Mouse (Mus musculus) intestine, postnatal 0 days (tissue): ENCODE results near the gene Prss42. TPM values are rescaled to one million over a fixed set of nuclear protein-coding genes. Genes with fewer than 3 reads are reported as not detected.

Experiments used
- ATAC-seq: fragments of 200-750 bp; cut with Nextera tagmentation; 2 replicates; pipeline ENCODE4 v1.8.0; 2017; ENCODE audit warnings: mild to moderate bottlenecking, moderate TSS enrichment, moderate library complexity
- H3K27ac ChIP-seq: fragments of 300-500 bp; sonication (generic); 2 replicates; pipeline ENCODE4 v1.5.1; 2014; ENCODE audit warnings: mild to moderate bottlenecking, low read depth, low read length, moderate library complexity
- H3K27me3 ChIP-seq: fragments of 300-500 bp; sonication (generic); replicated peaks from 2 replicates; pipeline ENCODE4 v1.6.1; 2014; ENCODE audit warnings: low read length, mixed read lengths; ENCODE audit not compliant: control insufficient read depth, insufficient read depth
- H3K36me3 ChIP-seq: fragments of 300-500 bp; sonication (generic); 2 replicates; pipeline ENCODE4 v1.6.1; 2014; ENCODE audit warnings: mild to moderate bottlenecking, moderate library complexity; ENCODE audit not compliant: control insufficient read depth, insufficient read depth
- H3K4me1 ChIP-seq: fragments of 300-500 bp; sonication (generic); replicated peaks from 2 replicates; pipeline ENCODE4 v1.6.1; 2014; ENCODE audit warnings: antibody characterized with exemption, low read length, mixed read lengths; ENCODE audit not compliant: control insufficient read depth, insufficient read depth
- H3K4me2 ChIP-seq: fragments of 300-500 bp; sonication (generic); replicated peaks from 2 replicates; pipeline ENCODE4 v1.6.1; 2014; ENCODE audit warnings: low read depth, mild to moderate bottlenecking, moderate library complexity
- H3K4me3 ChIP-seq: fragments of 300-500 bp; sonication (generic); 2 replicates; pipeline ENCODE4 v1.5.1; 2014; ENCODE audit warnings: low read depth, low read length
- H3K9ac ChIP-seq: fragments of 300-500 bp; sonication (generic); 2 replicates; pipeline ENCODE4 v1.6.1; 2014; ENCODE audit warnings: mild to moderate bottlenecking, low read depth, low read length
- H3K9me3 ChIP-seq: fragments of 300-500 bp; sonication (generic); 2 replicates; pipeline ENCODE4 v1.6.1; 2016; ENCODE audit warnings: mixed run types; ENCODE audit not compliant: control insufficient read depth
- CTCF ChIP-seq: sonication (generic); IDR thresholded peaks from 2 replicates; pipeline ENCODE4 v1.5.1; 2016; ENCODE audit warnings: low read depth, mild to moderate bottlenecking, control low read depth, antibody characterized with exemption, moderate library complexity
- WGBS: fragments of 180-500 bp; shearing (Covaris S2); extraction: QIAGEN DNeasy Blood & Tissue Kit; methylation state at CpG from one replicate; pipeline ENCODE4 v1.1.7; 2014; 5-methylcytosine and 5-hydroxymethylcytosine counted together
- polyA plus RNA-seq: library from polyadenylated mRNA; unstranded; fragments of >200 nt; fragmentation: Nextera tagmentation; extraction: Ambion mirVana; gene quantifications from 2 replicates; pipeline ENCODE4 v1.2.1, GENCODE M21; 2015

Prss42 gene
- polyA plus RNA-seq, 1 experiment from 2014 or later = not detected

GRCm38 (mm10) chr9:110825832-110826231, 27.9 kb downstream of the Prss42 start:
- no peak for TF ChIP-seq CTCF
- no peak overlapping the region for H3K4me2 ChIP-seq
- H3K9me3 ChIP-seq = no peaks in the 10 kb centered on the region
- no peaks in the 10 kb centered on the region for H3K36me3 ChIP-seq
- H3K27ac ChIP-seq = no peak overlapping the region
- ATAC-seq = no peak
- whole genome bisulfite sequencing = 66% methylated on average over 7 of the region's 7 CpGs
- no peak overlapping the region for H3K4me3 ChIP-seq
- H3K9ac ChIP-seq = no peak overlapping the region
- no peaks in the 10 kb centered on the region for H3K27me3 ChIP-seq
- H3K4me1 ChIP-seq = no peaks in the 10 kb centered on the region

GRCm38 (mm10) chr9:110826390-110826789, 28.4 kb downstream of the Prss42 start, which contains the start of gene Prss43:
Gene Prss43, plus strand, starts transcription at chr9:110826690.
- 83% methylated on average over 3 of the region's 3 CpGs for WGBS
- H3K4me1 ChIP-seq = no peaks in the 10 kb centered on the region
- no peak for ATAC-seq

GRCm38 (mm10) chr9:110833021-110833420, 35.1 kb downstream of the Prss42 start:
- ATAC-seq = no peak
- Histone ChIP-seq H3K9me3 (no peaks in the 10 kb centered on the region), H3K36me3 (no peaks in the 10 kb centered on the region), H3K27me3 (no peaks in the 10 kb centered on the region), H3K4me3 (no peak overlapping the region), H3K4me2 (no peak overlapping the region), H3K27ac (no peak overlapping the region), H3K4me1 (no peaks in the 10 kb centered on the region), H3K9ac (no peak overlapping the region)
- no peak for TF ChIP-seq CTCF
- 79% methylated on average over 5 of the region's 5 CpGs for WGBS

More at GRCm38 (mm10) chr9:110826390-110826789, 28.4 kb downstream of the Prss42 start, which contains the start of gene Prss43:
- H3K27ac ChIP-seq = no peak within 1 kb of the TSS
- H3K9ac ChIP-seq = no peak within 1 kb of the TSS
- no peaks in the 10 kb centered on the region for H3K27me3 ChIP-seq
- no peak for TF ChIP-seq CTCF
- no peak within 1 kb of the TSS for H3K4me2 ChIP-seq
- no peak within 1 kb of the TSS for H3K4me3 ChIP-seq
- H3K9me3 ChIP-seq = no peaks in the 10 kb centered on the region
- H3K36me3 ChIP-seq = no peaks in the 10 kb centered on the region

- no peak for TF ChIP-seq CTCF
- Histone ChIP-seq H3K9me3 (no peaks in the 10 kb centered on the region), H3K9ac (no peak within 1 kb of the TSS), H3K27me3 (no peaks in the 10 kb centered on the region), H3K27ac (no peak within 1 kb of the TSS), H3K4me2 (no peak within 1 kb of the TSS), H3K36me3 (no peaks in the 10 kb centered on the region), H3K4me1 (no peaks in the 10 kb centered on the region), H3K4me3 (no peak within 1 kb of the TSS)
- WGBS = 83% methylated on average over 19 of the region's 19 CpGs
- no peak for ATAC-seq
Measured at GRCm38 (mm10) chr9:110834411-110834810, 36.4 kb downstream of the Prss42 start, which contains the start of gene Prss45. Gene Prss45, plus strand, starts transcription at chr9:110834588.

- no peak for TF ChIP-seq CTCF
- no peak overlapping the region for H3K4me3 ChIP-seq
- 42% methylated on average over 10 of the region's 10 CpGs for WGBS
- no peaks in the 10 kb centered on the region for H3K4me1 ChIP-seq
- no peaks in the 10 kb centered on the region for H3K27me3 ChIP-seq
- no peaks in the 10 kb centered on the region for H3K9me3 ChIP-seq
- no peak for ATAC-seq
- H3K4me2 ChIP-seq = no peak overlapping the region
- no peaks in the 10 kb centered on the region for H3K36me3 ChIP-seq
- no peak overlapping the region for H3K27ac ChIP-seq
- H3K9ac ChIP-seq = no peak overlapping the region
Measured at GRCm38 (mm10) chr9:110834961-110835360, 37.0 kb downstream of the Prss42 start.

- no peaks in the 10 kb centered on the region for H3K9me3 ChIP-seq
- ATAC-seq = no peak
- H3K9ac ChIP-seq = no peak overlapping the region
- no peak overlapping the region for H3K4me2 ChIP-seq
- H3K36me3 ChIP-seq = no peaks in the 10 kb centered on the region
- H3K4me1 ChIP-seq = no peaks in the 10 kb centered on the region
- no peak overlapping the region for H3K27ac ChIP-seq
- no peak for TF ChIP-seq CTCF
- no peaks in the 10 kb centered on the region for H3K27me3 ChIP-seq
- WGBS = 64% methylated on average over 2 of the region's 2 CpGs
- H3K4me3 ChIP-seq = no peak overlapping the region
Measured at GRCm38 (mm10) chr9:110836112-110836511, 38.1 kb downstream of the Prss42 start.

GRCm38 (mm10) chr9:110840905-110841304, 42.9 kb downstream of the Prss42 start:
- WGBS = 91% methylated on average over 6 of the region's 6 CpGs
- no peaks in the 10 kb centered on the region for H3K36me3 ChIP-seq
- H3K9me3 ChIP-seq = no peaks in the 10 kb centered on the region
- H3K9ac ChIP-seq = no peak overlapping the region
- H3K4me2 ChIP-seq = no peak overlapping the region
- H3K4me3 ChIP-seq = no peak overlapping the region
- no peaks in the 10 kb centered on the region for H3K27me3 ChIP-seq
- no peak for ATAC-seq
- TF ChIP-seq CTCF = no peak
- no peak overlapping the region for H3K27ac ChIP-seq
- H3K4me1 ChIP-seq = no peaks in the 10 kb centered on the region
